9 mouse cellular contexts compared by ENCODE assay signal in the genomic region with DNA sequence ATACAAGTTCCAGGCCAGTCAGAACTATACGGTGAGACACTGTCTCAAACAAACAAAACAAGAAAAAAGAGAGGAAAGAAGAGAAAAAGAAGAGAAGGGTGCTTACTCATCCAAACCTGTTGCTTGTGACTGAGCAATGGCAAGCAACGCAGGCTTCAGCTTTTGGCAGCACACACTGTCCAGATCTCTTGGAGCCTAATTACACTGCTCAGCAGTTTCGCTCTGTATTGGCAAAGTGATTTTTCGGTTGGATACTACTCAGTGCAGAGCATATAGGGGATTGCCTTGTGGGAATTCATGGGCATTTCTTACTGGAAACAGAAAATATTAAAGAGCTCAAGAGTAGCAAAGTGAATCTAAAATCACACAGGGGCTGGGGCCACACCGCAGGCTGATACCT. TPM values are rescaled to one million over a fixed set of nuclear protein-coding genes. Genes with fewer than 3 reads are reported as not detected.
DNase-seq lines count a peak whose midpoint lies in the region; ATAC-seq and TF ChIP-seq lines count a peak whose summit lies in the region.
"Had no signal": no experiment of that assay in that cellular context is flagged by ENCODE, and none has a peak within 500 bp of the region (broad histone marks: within the 10 kb centered on the region; RNA-seq: fewer than 3 reads in every experiment).

No protein-coding gene starts in this region.

- no peak overlapping the region for H3K4me2 ChIP-seq in heart, embryonic 12.5 days
- no peak overlapping the region for H3K4me2 ChIP-seq in heart, embryonic 15.5 days
- H3K4me2 ChIP-seq: forebrain, embryonic 13.5 days had no signal

- no peak for TF ChIP-seq POLR2A in testis, adult 2 months (IDR thresholded peaks at IDR 0.05; ENCODE audit: control insufficient read depth, low read depth, low read length)

- TF ChIP-seq CTCF in testis, adult 2 months (IDR thresholded peaks at IDR 0.05; ENCODE audit: control insufficient read depth, insufficient read depth, insufficient replicate concordance, low read depth, low read length), result no peak

- peak; percentile 61 to 78 for DNase-seq in heart, adult 18-20 months
- no peak for DNase-seq in testis, postnatal 10 days (ENCODE audit: low spot score)
- peak; percentile 52 for DNase-seq in testis, postnatal 14 days (ENCODE audit: low spot score)

- H3K9ac ChIP-seq in heart, embryonic 12.5 days, result no peak overlapping the region
- H3K9ac ChIP-seq in heart, embryonic 15.5 days, result no peak overlapping the region
- H3K9ac ChIP-seq: forebrain, embryonic 13.5 days had no signal

- 70% methylated on average over 5 of the region's 5 CpGs for WGBS in heart, embryonic 12.5 days
- 70% methylated on average over 5 of the region's 5 CpGs for WGBS in heart, embryonic 15.5 days

- H3K9me3 ChIP-seq in heart, embryonic 12.5 days (replicated peaks), result no peaks in the 10 kb centered on the region
- no peaks in the 10 kb centered on the region for H3K9me3 ChIP-seq in heart, embryonic 15.5 days (replicated peaks)
- H3K9me3 ChIP-seq: forebrain, embryonic 13.5 days had no signal

- no peaks in the 10 kb centered on the region; the same call in 1 of the 2 replicates for H3K27me3 ChIP-seq in heart, embryonic 12.5 days (replicated peaks)
- no peaks in the 10 kb centered on the region for H3K27me3 ChIP-seq in testis, adult 2 months (ENCODE audit: control insufficient read depth, insufficient read depth, low read length)
- no peaks in the 10 kb centered on the region for H3K27me3 ChIP-seq in heart, embryonic 15.5 days

- peaks cover 57% of the 10 kb centered on the region for H3K4me1 ChIP-seq in heart, embryonic 12.5 days (replicated peaks)
- peaks cover 2% of the 10 kb centered on the region; the same call in 1 of the 2 replicates for H3K4me1 ChIP-seq in testis, adult 2 months (ENCODE audit: control insufficient read depth, insufficient read depth, low read length)
- peaks cover 45% of the 10 kb centered on the region for H3K4me1 ChIP-seq in heart, embryonic 15.5 days (replicated peaks)

- H3K36me3 ChIP-seq in heart, embryonic 12.5 days, result no peaks in the 10 kb centered on the region
- H3K36me3 ChIP-seq in testis, adult 2 months (ENCODE audit: control insufficient read depth, insufficient read depth, low read length), result no peaks in the 10 kb centered on the region
- H3K36me3 ChIP-seq in heart, embryonic 15.5 days, result no peaks in the 10 kb centered on the region

- H3K27ac ChIP-seq in heart, embryonic 12.5 days (ENCODE audit: poor library complexity, severe bottlenecking), result no peak overlapping the region
- peak overlapping the region; percentile 33; the same call in 1 of the 2 replicates for H3K27ac ChIP-seq in testis, adult 2 months (ENCODE audit: control insufficient read depth, insufficient read depth, low read depth, low read length)
- H3K27ac ChIP-seq in heart, embryonic 15.5 days, result peak overlapping the region; percentile 29; the same call in 1 of the 2 replicates
- H3K27ac ChIP-seq: macrophage had no signal

- no peak for ATAC-seq in heart, embryonic 12.5 days (ENCODE audit: insufficient number of reproducible peaks, low FRiP score)
- ATAC-seq in heart, embryonic 15.5 days (replicated peaks; ENCODE audit: insufficient number of reproducible peaks, insufficient read depth, low FRiP score, low read depth), result no peak
- no peak for ATAC-seq in erythroblast, adult 5-6 weeks (replicated peaks; ENCODE audit: low FRiP score, poor library complexity, severe bottlenecking)
- ATAC-seq: forebrain, embryonic 13.5 days had no signal

- no peak overlapping the region for H3K4me3 ChIP-seq in heart, embryonic 12.5 days
- H3K4me3 ChIP-seq in testis, adult 2 months (ENCODE audit: control insufficient read depth, low read depth, low read length), result no peak overlapping the region
- H3K4me3 ChIP-seq in heart, embryonic 15.5 days, result no peak overlapping the region
- H3K4me3 ChIP-seq: forebrain, embryonic 13.5 days had no signal

RNA-seq across cellular contexts. Expression of gene Actr3b, which starts 6.9 kb away (rescaled TPM):
- total RNA-seq in heart, adult 18-20 months (2021), result 10 to 100 TPM; 41.9 to 47.6 TPM
- polyA plus RNA-seq in heart, embryonic 12.5 days (2016; fragmentation: Nextera tagmentation; extraction: Ambion mirVana), result 38.9 and 39.0 TPM in 2 replicates
- polyA plus RNA-seq in testis, adult 2 months (2012; rRNA removed), result 1.7 and 2.0 TPM in 2 replicates
- polyA plus RNA-seq in heart, embryonic 15.5 days (2015; fragmentation: Nextera tagmentation; extraction: Ambion mirVana), result 28.6 and 29.7 TPM in 2 replicates
- 2.5 TPM in 1 of 2 replicates, not detected in the other for total RNA-seq in erythroblast, adult 5-6 weeks (2015; ENCODE audit: low replicate concordance)
- 0.84 TPM in 1 of 2 replicates, not detected in the other for total RNA-seq in erythroblast, adult 5-6 weeks (2017; ENCODE audit: low replicate concordance)

RNA-seq across cellular contexts. Expression of gene Xrcc2, which starts 47.2 kb away (rescaled TPM):
- total RNA-seq in heart, adult 18-20 months (2021), result 1 to 10 TPM; 5.6 to 6.2 TPM
- 9.2 and 10.0 TPM in 2 replicates for polyA plus RNA-seq in heart, embryonic 12.5 days (2016; fragmentation: Nextera tagmentation; extraction: Ambion mirVana)
- polyA plus RNA-seq in testis, adult 2 months (2012; rRNA removed), result 16.2 and 17.7 TPM in 2 replicates
- polyA plus RNA-seq in heart, embryonic 15.5 days (2015; fragmentation: Nextera tagmentation; extraction: Ambion mirVana), result 5.7 and 7.6 TPM in 2 replicates
- total RNA-seq in erythroblast, adult 5-6 weeks (2015; ENCODE audit: low replicate concordance), result 1.2 and 5.2 TPM in 2 replicates
- total RNA-seq in erythroblast, adult 5-6 weeks (2017; ENCODE audit: low replicate concordance), result 5.9 and 6.3 TPM in 2 replicates
